Mouse (Mus musculus) G1E-ER4 (cell line): Measurements from ENCODE around the gene Kmt2e. TPM values are rescaled to one million over a fixed set of nuclear protein-coding genes. Genes with fewer than 3 reads are reported as not detected.

Source experiments
- GATA1 ChIP-seq: IDR thresholded peaks from one replicate; pipeline ENCODE4 v1.8.0; 2012; ENCODE audit warnings: low read length, inconsistent platforms
- polyA plus RNA-seq: library from polyadenylated mRNA; stranded (reverse); fragments of >175 nt; gene quantifications from 2 replicates; pipeline ENCODE4 v1.2.3, GENCODE M21; 2012

The Kmt2e gene
- polyA plus RNA-seq, 1 experiment: 11.8 TPM

- TF ChIP-seq GATA1: no peak
Measured at GRCm38 (mm10) chr5:23505578-23505977, 71.3 kb downstream of the Kmt2e start.

- TF ChIP-seq GATA1: no peak
Measured at GRCm38 (mm10) chr5:23507210-23507609, 73.0 kb downstream of the Kmt2e start.

GRCm38 (mm10) chr5:23508630-23509029, 74.4 kb downstream of the Kmt2e start:
- no peak for TF ChIP-seq GATA1

- TF ChIP-seq GATA1: no peak
Measured at GRCm38 (mm10) chr5:23511456-23511855, 77.2 kb downstream of the Kmt2e start.

GRCm38 (mm10) chr5:23512556-23512955, 78.3 kb downstream of the Kmt2e start:
- no peak for TF ChIP-seq GATA1

GRCm38 (mm10) chr5:23513468-23513867, 79.2 kb downstream of the Kmt2e start:
- TF ChIP-seq GATA1: no peak

GRCm38 (mm10) chr5:23515038-23515437, 80.8 kb downstream of the Kmt2e start:
- no peak for TF ChIP-seq GATA1

- TF ChIP-seq GATA1: no peak
Measured at GRCm38 (mm10) chr5:23516962-23517361, 82.7 kb downstream of the Kmt2e start.

- TF ChIP-seq GATA1: no peak
Measured at GRCm38 (mm10) chr5:23517839-23518238, 83.6 kb downstream of the Kmt2e start.

- TF ChIP-seq GATA1: no peak
Measured at GRCm38 (mm10) chr5:23518673-23519072, 84.4 kb downstream of the Kmt2e start.

GRCm38 (mm10) chr5:23519679-23520078, 85.4 kb downstream of the Kmt2e start:
- no peak for TF ChIP-seq GATA1

- no peak for TF ChIP-seq GATA1
Measured at GRCm38 (mm10) chr5:23521645-23522044, 87.4 kb downstream of the Kmt2e start.

- no peak for TF ChIP-seq GATA1
Measured at GRCm38 (mm10) chr5:23523936-23524335, 89.7 kb downstream of the Kmt2e start.

GRCm38 (mm10) chr5:23524621-23525020, 90.4 kb downstream of the Kmt2e start:
- no peak for TF ChIP-seq GATA1

- TF ChIP-seq GATA1: no peak
Measured at GRCm38 (mm10) chr5:23531100-23531499, 96.9 kb downstream of the Kmt2e start.

- no peak for TF ChIP-seq GATA1
Measured at GRCm38 (mm10) chr5:23531541-23532096, 97.4 kb downstream of the Kmt2e start.

GRCm38 (mm10) chr5:23535692-23536091, 101.5 kb downstream of the Kmt2e start:
- TF ChIP-seq GATA1: no peak

- TF ChIP-seq GATA1: no peak
Measured at GRCm38 (mm10) chr5:23551687-23552086, 117.4 kb downstream of the Kmt2e start.
